Mouse (Mus musculus) midbrain, embryonic 11.5 days (tissue): ENCODE data around the gene Cabs1. TPM values are rescaled to one million over a fixed set of nuclear protein-coding genes. Genes with fewer than 3 reads are reported as not detected.

Experiments used
- polyA plus RNA-seq: library from polyadenylated mRNA; unstranded; fragments of >200 nt; fragmentation: Nextera tagmentation; extraction: Ambion mirVana; gene quantifications from 2 replicates; pipeline ENCODE4 v1.2.1, GENCODE M21; 2014

Gene Cabs1
- polyA plus RNA-seq, 1 experiment from 2014 or later = not detected

Other genes with a start within 250 kb of the Cabs1 start
- not detected in 2 replicates for gene Csn1s2a, start 204.9 kb upstream of the Cabs1 start, polyA plus RNA-seq
- gene Csn1s2b, start 171.4 kb upstream of the Cabs1 start, polyA plus RNA-seq = not detected in 2 replicates
- not detected in 2 replicates for gene Prr27, start 153.8 kb upstream of the Cabs1 start, polyA plus RNA-seq
- not detected in 2 replicates for gene Odam, start 94.4 kb upstream of the Cabs1 start, polyA plus RNA-seq
- gene Csn3, start 53.9 kb upstream of the Cabs1 start, polyA plus RNA-seq = 0.23 and 0.33 TPM in 2 replicates
- not detected in 2 replicates for gene 2310003L06Rik, start 10.0 kb upstream of the Cabs1 start, polyA plus RNA-seq
- not detected in 2 replicates for gene Gm28434, start 9.9 kb upstream of the Cabs1 start, polyA plus RNA-seq
- gene Smr3a, start 23.1 kb downstream of the Cabs1 start, polyA plus RNA-seq = not detected in 2 replicates
- not detected in 2 replicates for gene Smr2, start 107.1 kb downstream of the Cabs1 start, polyA plus RNA-seq
- gene Gm11116, start 132.1 kb downstream of the Cabs1 start, polyA plus RNA-seq = not detected in 2 replicates
- gene Gm11115, start 174.7 kb downstream of the Cabs1 start, polyA plus RNA-seq = not detected in 2 replicates